Mouse (Mus musculus) kidney, postnatal 0 days (tissue): Measurements from ENCODE around the gene Pigc. TPM values are rescaled to one million over a fixed set of nuclear protein-coding genes. Genes with fewer than 3 reads are reported as not detected.

Experiments used
- ATAC-seq: fragments of 200-750 bp; cut with Nextera tagmentation; replicated peaks from 2 replicates; pipeline ENCODE4 v1.8.0; 2017; ENCODE audit warnings: low read depth, moderate number of reproducible peaks, moderate TSS enrichment, moderate library complexity; ENCODE audit not compliant: low FRiP score
- DNase-seq: peaks from one replicate; pipeline ENCODE4 v3.0.0-alpha.2; 2016; ENCODE audit warnings: low spot score
- H3K27ac ChIP-seq: fragments of 300-500 bp; sonication (generic); 2 replicates; pipeline ENCODE4 v1.5.1; 2014; ENCODE audit warnings: mild to moderate bottlenecking
- H3K27me3 ChIP-seq: fragments of 300-500 bp; sonication (generic); 2 replicates; pipeline ENCODE4 v1.6.1; 2014; ENCODE audit warnings: low read length, mixed read lengths; ENCODE audit not compliant: insufficient read depth
- H3K36me3 ChIP-seq: fragments of 300-500 bp; sonication (generic); 2 replicates; pipeline ENCODE4 v1.6.1; 2014; ENCODE audit warnings: low read length, mixed read lengths; ENCODE audit not compliant: insufficient read depth
- H3K4me1 ChIP-seq: fragments of 300-500 bp; sonication (generic); replicated peaks from 2 replicates; pipeline ENCODE4 v1.6.1; 2014; ENCODE audit warnings: antibody characterized with exemption, low read length, mixed read lengths; ENCODE audit not compliant: insufficient read depth
- H3K4me2 ChIP-seq: fragments of 300-500 bp; sonication (generic); 2 replicates; pipeline ENCODE4 v1.6.1; 2014; ENCODE audit warnings: mild to moderate bottlenecking, low read length, moderate library complexity, mixed read lengths
- H3K4me3 ChIP-seq: fragments of 300-500 bp; sonication (generic); replicated peaks from 2 replicates; pipeline ENCODE4 v1.5.1; 2014; ENCODE audit warnings: low read depth, low read length
- H3K9ac ChIP-seq: fragments of 300-500 bp; sonication (generic); 2 replicates; pipeline ENCODE4 v1.6.1; 2014; ENCODE audit warnings: low read depth, low read length
- H3K9me3 ChIP-seq: fragments of 300-500 bp; sonication (generic); replicated peaks from 2 replicates; pipeline ENCODE4 v1.6.1; 2016; ENCODE audit warnings: low read length, inconsistent platforms, mixed read lengths
- CTCF ChIP-seq: IDR thresholded peaks from 2 replicates; pipeline ENCODE4 v1.5.1; 2016; ENCODE audit warnings: antibody characterized with exemption, low read depth, mild to moderate bottlenecking, moderate library complexity
- WGBS: fragments of 180-500 bp; shearing (Covaris S2); extraction: QIAGEN DNeasy Blood & Tissue Kit; methylation state at CpG from one replicate; pipeline ENCODE4 v1.1.7; 2014; 5-methylcytosine and 5-hydroxymethylcytosine counted together
- polyA plus RNA-seq: library from polyadenylated mRNA; unstranded; fragments of >200 nt; fragmentation: Nextera tagmentation; extraction: Ambion mirVana; gene quantifications from 2 replicates; pipeline ENCODE4 v1.2.1, GENCODE M21; 2015

Gene Pigc
- polyA plus RNA-seq, 1 experiment from 2014 or later = 43.7 TPM

GRCm38 (mm10) chr1:161927976-161928375 is 41.0 kb upstream of the Pigc start:
- ATAC-seq = no peak
- 75% methylated on average over 2 of the region's 2 CpGs for WGBS
- Histone ChIP-seq H3K9me3 (no peaks in the 10 kb centered on the region), H3K4me2 (no peak overlapping the region), H3K27ac (no peak overlapping the region), H3K36me3 (no peaks in the 10 kb centered on the region), H3K9ac (no peak overlapping the region), H3K4me1 (no peaks in the 10 kb centered on the region), H3K4me3 (no peak overlapping the region), H3K27me3 (no peaks in the 10 kb centered on the region)
- no peak for TF ChIP-seq CTCF
- no peak for DNase-seq

GRCm38 (mm10) chr1:161931313-161931712 is 37.7 kb upstream of the Pigc start:
- H3K4me1 ChIP-seq = no peaks in the 10 kb centered on the region
- TF ChIP-seq CTCF = no peak
- 43% methylated on average over 4 of the region's 4 CpGs for WGBS
- H3K9me3 ChIP-seq = no peaks in the 10 kb centered on the region
- H3K4me2 ChIP-seq = no peak overlapping the region
- DNase-seq (no peak), ATAC-seq (no peak)
- no peak overlapping the region for H3K4me3 ChIP-seq
- no peak overlapping the region for H3K27ac ChIP-seq
- H3K36me3 ChIP-seq = no peaks in the 10 kb centered on the region
- no peaks in the 10 kb centered on the region for H3K27me3 ChIP-seq
- H3K9ac ChIP-seq = no peak overlapping the region

- 77% methylated on average over 10 of the region's 10 CpGs for WGBS
- no peak for ATAC-seq
- no peak overlapping the region for H3K4me3 ChIP-seq
Observed at GRCm38 (mm10) chr1:161931817-161932216, 37.2 kb upstream of the Pigc start.

GRCm38 (mm10) chr1:161932286-161932685 is 36.7 kb upstream of the Pigc start:
- Histone ChIP-seq H3K4me2 (no peak overlapping the region), H3K27me3 (no peaks in the 10 kb centered on the region), H3K9me3 (no peaks in the 10 kb centered on the region), H3K9ac (no peak overlapping the region), H3K4me1 (no peaks in the 10 kb centered on the region), H3K4me3 (no peak overlapping the region), H3K36me3 (no peaks in the 10 kb centered on the region), H3K27ac (no peak overlapping the region)
- no peak for TF ChIP-seq CTCF
- WGBS = 71% methylated on average over 4 of the region's 4 CpGs
- ATAC-seq = no peak
- DNase-seq = no peak

More at GRCm38 (mm10) chr1:161931817-161932216, 37.2 kb upstream of the Pigc start:
- Histone ChIP-seq H3K27me3 (no peaks in the 10 kb centered on the region), H3K4me2 (no peak overlapping the region), H3K36me3 (no peaks in the 10 kb centered on the region), H3K27ac (no peak overlapping the region), H3K9ac (no peak overlapping the region), H3K9me3 (no peaks in the 10 kb centered on the region), H3K4me1 (no peaks in the 10 kb centered on the region)
- TF ChIP-seq CTCF = no peak
- no peak for DNase-seq

- DNase-seq (no peak), ATAC-seq (no peak)
- Histone ChIP-seq H3K36me3 (no peaks in the 10 kb centered on the region), H3K27ac (no peak overlapping the region), H3K4me2 (no peak overlapping the region), H3K4me1 (no peaks in the 10 kb centered on the region), H3K9me3 (0 out of 2 replicates have a peak, but pooled peaks cover 3% of the 10 kb centered on the region), H3K4me3 (no peak overlapping the region), H3K9ac (no peak overlapping the region), H3K27me3 (no peaks in the 10 kb centered on the region)
- 89% methylated on average over 2 of the region's 2 CpGs for WGBS
- TF ChIP-seq CTCF = no peak
Observed at GRCm38 (mm10) chr1:161942082-161942481, 26.9 kb upstream of the Pigc start.

- 61% methylated on average over 5 of the region's 5 CpGs for WGBS
Observed at GRCm38 (mm10) chr1:161951009-161951779, 17.8 kb upstream of the Pigc start.

More at GRCm38 (mm10) chr1:161951009-161951779, 17.8 kb upstream of the Pigc start:
- H3K4me3 ChIP-seq = no peak overlapping the region
- H3K4me2 ChIP-seq = no peak overlapping the region
- H3K36me3 ChIP-seq = no peaks in the 10 kb centered on the region
- no peaks in the 10 kb centered on the region for H3K27me3 ChIP-seq
- DNase-seq (no peak), ATAC-seq (no peak)
- no peaks in the 10 kb centered on the region for H3K4me1 ChIP-seq
- H3K9me3 ChIP-seq = no peaks in the 10 kb centered on the region
- no peak overlapping the region for H3K9ac ChIP-seq
- TF ChIP-seq CTCF = no peak
- no peak overlapping the region for H3K27ac ChIP-seq
